Mouse (Mus musculus) myocyte (in vitro differentiated cells): ENCODE results near the gene St6galnac3.

Experiments used
- E2F4 ChIP-seq: IDR thresholded peaks from one replicate; pipeline ENCODE4 v1.6.1; 2011; ENCODE audit warnings: mild to moderate bottlenecking, control low read depth, moderate library complexity; ENCODE audit not compliant: insufficient read depth
- MAX ChIP-seq: IDR thresholded peaks from one replicate; pipeline ENCODE4 v1.6.1; 2011; ENCODE audit warnings: low read depth, mild to moderate bottlenecking, control low read depth
- MYOD1 ChIP-seq, 3 experiments: IDR thresholded peaks; one replicate each; pipeline ENCODE4 v1.6.1; 2011; ENCODE audit warnings: control low read depth in 2 of 3, low read depth in 2 of 3, mild to moderate bottlenecking in 2 of 3, moderate library complexity in 1 of 3; ENCODE audit not compliant: insufficient read length in 2 of 3, control insufficient read depth in 1 of 3
- MYOG ChIP-seq, 3 experiments: IDR thresholded peaks; one replicate each; pipeline ENCODE4 v1.6.1; 2011; ENCODE audit warnings: control low read depth in 2 of 3, low read depth in 2 of 3, mild to moderate bottlenecking in 2 of 3; ENCODE audit not compliant: insufficient read length in 2 of 3, control insufficient read depth in 1 of 3, insufficient read depth in 1 of 3
- POLR2A ChIP-seq: IDR thresholded peaks from one replicate; pipeline ENCODE4 v1.6.1; 2011; ENCODE audit warnings: low read depth, mild to moderate bottlenecking, control low read depth, moderate library complexity; ENCODE audit not compliant: insufficient read length
- POLR2AphosphoS2 ChIP-seq: IDR thresholded peaks from one replicate; pipeline ENCODE4 v1.6.1; 2011; ENCODE audit warnings: low read depth, control low read depth; ENCODE audit not compliant: insufficient read length
- REST ChIP-seq: IDR thresholded peaks from one replicate; pipeline ENCODE4 v1.6.1; 2011; ENCODE audit warnings: mild to moderate bottlenecking, control low read depth, moderate library complexity; ENCODE audit not compliant: insufficient read depth, insufficient read length
- TCF12 ChIP-seq: IDR thresholded peaks from one replicate; pipeline ENCODE4 v1.6.1; 2011; ENCODE audit warnings: mild to moderate bottlenecking, control low read depth; ENCODE audit not compliant: poor library complexity, insufficient read depth, severe bottlenecking
- TCF3 ChIP-seq: IDR thresholded peaks from one replicate; pipeline ENCODE4 v1.6.1; 2011; ENCODE audit warnings: low read depth, control low read depth; ENCODE audit not compliant: insufficient read length
- USF1 ChIP-seq: IDR thresholded peaks from one replicate; pipeline ENCODE4 v1.6.1; 2011; ENCODE audit warnings: low read depth, mild to moderate bottlenecking, control low read depth, moderate library complexity

GRCm38 (mm10) chr3:153670953-153671674 lies 53.9 kb downstream of the St6galnac3 start:
- TF ChIP-seq REST (no peak), E2F4 (no peak), USF1 (no peak), MYOD1 (IDR thresholded peaks at IDR 0.05; ENCODE audit: control insufficient read depth in 1 of 3, insufficient read length in 2 of 3, low read depth in 2 of 3) (no peak), MYOG (IDR thresholded peaks at IDR 0.05; ENCODE audit: control insufficient read depth in 1 of 3, insufficient read depth in 1 of 3, insufficient read length in 2 of 3, low read depth in 2 of 3) (no peak), POLR2A (no peak), TCF12 (no peak), POLR2AphosphoS2 (no peak), MAX (no peak), TCF3 (no peak)
